Mouse (Mus musculus) spleen, adult 18-20 months (tissue): ENCODE data around the gene Lpin1.
A peak's percentile ranks its signal among the peaks of the same experiment; 100 is the strongest.

Experiments
- DNase-seq, 2 experiments: peaks; one replicate each; pipeline ENCODE4 v3.0.0; 2022; ENCODE audit warnings: mixed read lengths in 2 of 2

The Lpin1 gene

GRCm38 (mm10) chr12:16618512-16619274 lies 7.9 kb upstream of the Lpin1 start:
- DNase-seq: peak in 1 of 2 experiments; percentile 9

GRCm38 (mm10) chr12:16615738-16616137 lies 5.0 kb upstream of the Lpin1 start:
- no peak for DNase-seq

GRCm38 (mm10) chr12:16614556-16614955 lies 3.8 kb upstream of the Lpin1 start:
- DNase-seq: no peak

DNA sequence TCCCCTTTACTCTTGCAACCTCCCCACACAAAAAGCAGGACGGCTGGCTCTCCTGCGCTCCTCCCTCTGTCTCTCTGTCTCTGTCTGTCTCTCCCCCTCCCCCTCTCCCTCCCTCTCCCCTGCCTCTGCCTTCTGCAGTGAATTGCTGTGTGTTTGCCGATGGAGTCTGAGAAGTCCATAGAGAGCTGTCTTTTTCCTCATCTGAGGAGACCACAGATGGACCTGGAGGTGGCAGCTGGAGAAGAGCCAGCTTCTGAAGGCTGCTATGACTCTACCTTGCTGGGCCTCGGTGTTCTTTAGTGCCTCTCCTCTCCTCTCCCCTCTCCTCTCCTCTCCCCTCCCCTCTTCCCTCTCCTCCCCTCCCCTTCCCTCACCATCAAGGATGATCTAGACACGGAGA lies 5.1 kb downstream of the Lpin1 start:
- DNase-seq: no peak

- DNase-seq: no peak
These were observed 8.5 kb downstream of the Lpin1 start for GRCm38 (mm10) chr12:16602271-16602670.

- DNase-seq: no peak
These were observed 10.4 kb downstream of the Lpin1 start for GRCm38 (mm10) chr12:16600374-16600773.

- DNase-seq: no peak
These were observed 11.4 kb downstream of the Lpin1 start for GRCm38 (mm10) chr12:16599359-16599758.

- no peak for DNase-seq
These were observed 17.0 kb downstream of the Lpin1 start for GRCm38 (mm10) chr12:16593761-16594160.

DNA sequence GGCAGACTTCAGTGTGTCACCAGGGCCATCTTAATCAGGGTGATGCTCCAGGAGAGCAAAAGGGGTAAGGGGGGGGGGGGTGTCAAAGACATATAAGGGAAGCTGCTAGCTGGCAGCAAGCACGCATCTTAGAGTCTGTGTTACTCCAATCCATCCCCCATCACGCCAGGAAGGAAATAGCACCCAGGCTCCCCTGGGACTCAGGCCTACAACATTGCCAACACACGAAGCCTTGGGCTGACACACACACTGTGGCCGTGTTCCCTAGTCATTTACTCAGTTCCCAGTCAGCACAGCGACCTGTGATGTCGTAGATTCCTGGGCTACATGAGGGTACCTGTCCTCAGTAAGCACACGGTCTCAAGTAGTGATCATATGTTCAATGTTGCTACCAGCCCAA lies 17.8 kb downstream of the Lpin1 start:
- DNase-seq: no peak

DNA sequence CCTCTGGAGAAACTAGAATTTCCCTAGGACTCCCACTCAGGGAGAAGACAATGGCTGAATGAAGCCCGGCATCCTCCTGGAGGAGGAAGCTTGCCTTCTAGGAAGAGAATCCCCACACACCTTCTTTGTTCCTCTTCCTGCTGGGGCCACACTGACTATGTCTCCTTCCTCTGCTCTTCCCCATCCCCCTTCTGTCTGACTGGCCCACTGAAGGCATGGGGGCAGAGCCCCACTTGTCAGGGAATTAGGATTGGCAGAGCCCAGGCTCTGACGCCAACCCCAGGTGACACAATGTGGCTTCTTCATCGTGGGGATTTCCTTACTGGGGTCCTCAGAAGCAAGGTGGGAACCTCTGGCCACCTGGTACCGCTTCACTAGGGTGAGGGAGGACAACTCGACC lies 18.3 kb downstream of the Lpin1 start:
- no peak for DNase-seq

GRCm38 (mm10) chr12:16591453-16592200 lies 19.1 kb downstream of the Lpin1 start:
- DNase-seq: peak; percentile 60 to 75

DNA sequence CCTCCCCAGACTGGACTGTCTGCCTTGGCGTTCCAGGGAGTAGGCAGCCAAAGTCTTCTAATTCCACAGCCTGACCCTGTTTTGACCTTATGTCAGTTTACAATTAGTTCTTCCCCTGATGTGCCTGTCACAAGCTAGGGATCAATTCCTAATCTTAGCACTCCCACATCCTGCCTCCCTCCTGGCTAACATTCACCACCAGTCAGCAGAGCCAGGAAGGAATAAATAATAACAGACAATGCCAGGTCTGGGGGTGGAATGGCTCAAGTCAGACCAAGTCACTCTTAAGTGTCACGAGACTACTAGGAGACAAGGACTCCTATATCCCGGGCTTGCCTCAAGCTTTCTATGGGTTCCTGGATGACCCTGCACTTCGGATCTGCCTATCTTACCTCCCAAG lies 20.8 kb downstream of the Lpin1 start:
- no peak for DNase-seq

DNA sequence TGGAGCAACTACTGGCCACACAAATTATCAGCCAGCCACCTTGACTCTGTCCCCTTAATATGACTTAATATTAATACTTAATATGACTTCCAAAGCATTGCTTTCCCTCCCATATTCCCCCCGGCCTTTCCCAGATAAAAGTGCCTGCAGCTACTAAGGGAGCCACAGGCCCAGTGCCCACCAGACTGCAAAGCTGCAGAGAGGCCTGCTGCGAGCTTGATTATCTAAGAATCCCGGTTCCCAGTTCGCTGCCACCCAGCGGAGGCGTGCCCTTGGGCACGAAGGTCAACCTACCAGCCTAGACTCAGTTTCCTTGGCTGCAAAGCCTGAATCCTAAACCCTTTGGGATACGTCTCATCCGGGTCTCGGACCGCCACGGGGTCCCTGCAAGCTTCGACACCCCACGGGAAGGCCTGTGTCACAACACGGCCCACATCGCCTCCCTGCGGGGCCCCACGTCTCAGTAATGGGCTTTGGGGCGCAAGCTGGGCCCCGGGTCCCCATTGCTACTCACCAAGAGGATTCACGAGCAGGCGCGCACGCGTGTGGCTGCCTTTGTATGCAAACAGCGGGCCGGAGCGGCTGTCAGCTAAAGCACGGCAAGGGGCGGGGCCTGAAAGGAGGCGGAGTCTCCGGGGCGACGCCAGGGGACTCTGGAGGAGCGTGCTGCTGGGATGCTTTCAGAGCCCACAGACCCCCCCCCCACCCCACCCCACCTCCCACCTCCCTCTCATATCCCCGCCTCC lies 21.4 kb downstream of the Lpin1 start:
- DNase-seq: peak; percentile 83 to 94

DNA sequence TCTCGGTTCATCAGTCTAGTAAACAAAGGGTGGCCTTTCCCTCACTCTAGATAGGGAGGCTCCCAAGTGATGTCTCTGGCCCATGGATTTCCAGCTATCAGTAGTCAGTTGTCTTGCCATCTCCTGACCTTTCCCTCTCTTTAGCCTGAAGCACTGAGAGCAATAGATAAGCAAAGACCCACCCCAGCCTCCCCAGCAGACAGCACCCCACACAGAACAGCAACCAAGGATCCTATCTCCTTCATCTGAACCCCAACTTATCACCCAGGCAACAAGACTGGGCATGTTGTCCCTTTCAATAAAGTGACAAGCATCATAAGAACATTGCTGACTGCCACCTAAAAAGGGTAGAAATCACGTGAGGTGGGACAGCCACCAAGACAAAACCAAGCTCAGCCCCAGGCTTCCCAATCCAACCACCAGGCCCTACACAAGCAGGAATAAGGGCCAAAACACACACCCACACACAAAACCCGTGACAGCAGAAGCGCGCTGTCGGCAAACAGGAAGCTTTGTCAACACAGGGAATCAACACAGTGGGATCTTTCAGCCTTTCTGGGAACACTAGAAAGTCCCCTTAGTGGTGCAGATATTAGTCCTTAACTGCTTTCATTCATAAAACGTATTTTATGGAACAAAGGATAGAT lies 22.2 kb downstream of the Lpin1 start:
- no peak for DNase-seq

DNA sequence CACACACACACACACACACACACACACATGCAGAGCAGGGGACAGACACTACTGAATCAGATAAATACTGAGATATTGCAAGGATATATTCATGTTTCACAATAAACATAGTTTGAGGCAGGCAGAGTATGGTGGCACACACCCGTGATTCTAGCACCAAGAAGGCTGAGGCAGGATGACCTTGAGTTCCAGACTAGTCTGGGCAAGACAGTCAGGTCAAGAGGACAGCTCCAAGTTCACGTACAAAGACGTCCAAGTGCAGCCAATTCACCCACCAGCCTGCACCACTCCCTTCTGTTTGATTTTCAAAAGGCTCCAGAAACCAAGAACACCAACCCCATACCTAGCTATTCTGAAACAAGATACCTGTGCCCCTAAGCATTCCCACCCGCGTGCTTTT lies 23.0 kb downstream of the Lpin1 start:
- DNase-seq: no peak

DNA sequence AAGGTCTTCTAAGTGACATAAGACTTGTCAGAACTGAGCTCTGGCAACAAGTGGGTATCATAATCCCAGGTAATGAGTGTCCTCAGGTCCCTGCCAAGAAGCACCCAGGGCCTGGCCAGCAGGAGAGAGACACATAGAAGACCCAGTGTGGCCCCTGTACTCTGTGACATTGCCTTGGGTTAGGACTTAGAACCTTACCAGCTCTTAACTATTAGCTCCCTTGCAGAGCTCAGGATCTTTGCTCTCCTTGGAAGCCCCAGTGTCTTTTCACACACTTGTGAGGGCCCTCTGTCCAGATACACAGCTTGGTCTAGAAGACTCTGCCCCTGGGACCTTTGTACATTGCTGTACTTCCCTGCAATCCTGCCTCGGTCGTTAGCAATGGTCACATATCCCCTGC lies 23.7 kb downstream of the Lpin1 start:
- DNase-seq: no peak

- no peak for DNase-seq
These were observed 25.8 kb downstream of the Lpin1 start for GRCm38 (mm10) chr12:16584964-16585363.

GRCm38 (mm10) chr12:16584035-16584682 lies 26.6 kb downstream of the Lpin1 start:
- DNase-seq: no peak

- no peak for DNase-seq
These were observed 27.5 kb downstream of the Lpin1 start for GRCm38 (mm10) chr12:16583313-16583712.

GRCm38 (mm10) chr12:16580306-16580705 lies 30.5 kb downstream of the Lpin1 start:
- no peak for DNase-seq

- DNase-seq: no peak
These were observed 33.0 kb downstream of the Lpin1 start for GRCm38 (mm10) chr12:16577665-16578233.

DNA sequence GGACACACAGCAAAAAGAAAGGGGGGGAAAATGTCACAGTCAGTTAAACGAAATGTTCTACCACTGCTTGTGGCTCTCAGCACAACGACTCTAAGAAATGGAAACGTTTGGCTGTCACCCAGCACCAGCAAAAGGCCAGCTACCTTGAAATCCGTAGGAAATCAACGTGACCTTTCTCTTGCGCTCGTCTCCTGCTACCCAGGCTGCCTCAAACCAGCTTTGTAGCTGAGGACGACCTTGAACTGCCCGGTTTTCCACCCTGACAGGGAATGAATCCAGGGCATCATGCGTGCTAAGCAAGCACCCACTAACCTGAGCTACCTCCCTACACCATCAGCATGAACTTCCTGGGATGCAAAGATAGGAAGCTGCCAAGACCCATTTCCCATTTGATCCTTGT lies 39.5 kb downstream of the Lpin1 start:
- no peak for DNase-seq
